Mouse (Mus musculus): Measurements from ENCODE around the gene Ttll12.
A peak's percentile ranks its signal among the peaks of the same experiment; 100 is the strongest.

Ttll12 gene

DNA sequence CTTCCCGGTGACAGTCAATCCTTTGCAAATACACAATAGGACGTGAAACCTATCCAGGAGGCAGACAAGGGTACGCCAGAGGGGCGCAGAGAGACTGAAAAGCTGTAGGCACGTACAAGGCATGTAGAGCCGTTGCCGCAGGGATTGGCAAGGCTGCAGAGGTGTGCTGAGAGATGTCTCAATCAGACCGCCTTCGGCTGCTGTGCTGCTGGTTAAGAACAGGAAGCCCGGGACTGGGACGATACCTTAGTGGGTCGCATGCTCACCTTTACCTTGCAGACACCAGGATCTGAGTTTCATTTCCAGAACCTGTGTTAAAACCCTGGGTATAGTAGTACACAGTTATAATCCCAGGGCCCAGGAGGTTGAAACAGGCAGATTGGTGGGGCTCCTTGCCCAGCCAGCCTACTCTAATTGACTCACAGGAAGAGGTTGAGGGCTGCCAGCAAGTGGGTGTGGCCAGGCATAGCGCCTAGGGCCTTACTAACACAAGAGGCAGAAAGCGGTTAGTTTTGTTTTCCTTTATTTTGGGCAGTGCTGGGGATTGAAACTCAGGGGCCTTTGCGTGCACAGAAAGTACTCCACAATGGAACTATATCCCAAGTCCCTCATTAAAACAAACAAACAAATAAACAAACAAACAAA is 32.2 kb downstream of the Ttll12 start:
- peak; percentile 87 to 93 for DNase-seq

DNA sequence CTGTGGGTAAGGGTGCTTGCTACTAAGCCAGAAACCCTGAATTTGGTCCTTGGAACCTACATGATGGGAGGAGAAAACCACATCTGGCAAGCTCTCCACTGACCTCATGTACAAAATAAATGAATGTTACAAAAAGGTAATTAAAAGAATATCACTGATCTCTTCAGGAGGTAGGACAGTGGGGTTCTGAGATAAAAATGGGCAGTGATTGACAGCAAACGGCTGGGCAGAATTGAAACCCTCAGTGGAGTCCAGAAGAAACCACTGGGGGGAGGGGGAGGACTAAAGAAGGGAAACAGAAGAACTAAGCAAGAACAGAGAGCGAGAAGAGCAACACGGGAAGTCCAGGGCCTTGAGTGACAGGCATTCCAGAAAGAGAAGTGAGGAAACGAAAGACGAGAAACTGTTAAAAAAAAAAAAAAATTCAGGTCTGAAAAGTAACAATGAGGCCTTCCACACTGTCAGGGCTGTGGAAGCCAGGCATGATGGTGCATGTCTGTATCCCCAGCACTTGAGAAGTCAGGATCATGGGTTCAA is 33.9 kb downstream of the Ttll12 start:
- no peak for DNase-seq

DNA sequence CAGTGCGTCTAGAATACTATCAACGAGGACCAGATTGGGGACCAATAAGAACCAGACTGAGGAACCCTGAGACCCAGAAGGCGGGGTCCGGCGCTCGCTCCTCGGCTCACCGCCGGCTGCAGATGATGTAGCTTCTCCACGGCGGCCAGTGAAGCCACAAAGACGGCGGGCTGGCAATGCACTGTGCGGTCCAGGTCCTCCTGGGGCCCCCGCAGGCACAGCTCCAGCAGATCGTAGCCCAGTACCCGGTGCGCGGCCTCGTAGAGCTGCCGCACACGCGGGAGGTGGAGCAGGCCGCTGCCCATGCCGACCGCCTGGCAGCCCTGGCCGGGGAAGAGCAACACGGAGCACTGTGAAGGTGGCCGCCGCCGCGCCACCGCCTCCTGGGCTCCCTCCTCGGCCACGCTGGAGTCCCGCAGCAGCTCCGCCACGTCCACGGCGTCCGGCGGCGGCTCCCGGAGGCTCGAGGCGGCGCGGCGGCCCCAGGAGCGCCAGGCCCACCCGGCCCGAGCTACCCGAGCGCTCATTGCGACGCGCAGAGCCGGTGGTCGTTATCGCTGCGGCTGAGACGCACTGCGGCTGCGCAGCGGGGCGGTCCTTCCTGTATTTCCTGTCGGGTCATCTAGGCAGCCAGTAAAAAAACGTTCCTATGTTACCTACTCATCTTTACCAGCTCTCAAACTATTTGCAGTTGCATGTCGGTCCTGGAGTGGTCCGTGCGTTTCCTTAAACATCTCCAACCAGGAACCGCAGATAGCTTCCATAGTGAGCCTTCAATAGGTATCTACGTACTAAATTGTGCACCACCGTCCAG is 39.6 kb downstream of the Ttll12 start:
- DNase-seq, result peak; percentile 90 to 93

DNA sequence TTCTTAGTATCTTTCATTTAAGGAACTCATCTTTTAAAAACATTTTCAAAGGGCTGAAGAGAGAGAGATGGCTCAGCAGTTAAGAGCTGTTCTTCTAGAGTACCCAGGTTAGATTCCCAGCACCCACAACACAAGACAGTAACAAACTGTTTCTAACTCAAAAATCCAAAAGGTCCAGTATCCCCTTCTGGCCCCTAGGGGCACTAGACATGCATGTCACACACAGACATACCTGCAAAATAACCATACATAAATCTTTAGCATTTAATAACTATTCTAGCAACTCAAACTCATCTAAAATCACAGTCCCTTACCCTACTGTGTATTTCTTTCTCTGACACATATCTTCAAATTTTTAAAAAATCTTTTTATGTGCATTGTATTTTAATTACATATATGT is 41.1 kb downstream of the Ttll12 start:
- DNase-seq, result no peak

DNA sequence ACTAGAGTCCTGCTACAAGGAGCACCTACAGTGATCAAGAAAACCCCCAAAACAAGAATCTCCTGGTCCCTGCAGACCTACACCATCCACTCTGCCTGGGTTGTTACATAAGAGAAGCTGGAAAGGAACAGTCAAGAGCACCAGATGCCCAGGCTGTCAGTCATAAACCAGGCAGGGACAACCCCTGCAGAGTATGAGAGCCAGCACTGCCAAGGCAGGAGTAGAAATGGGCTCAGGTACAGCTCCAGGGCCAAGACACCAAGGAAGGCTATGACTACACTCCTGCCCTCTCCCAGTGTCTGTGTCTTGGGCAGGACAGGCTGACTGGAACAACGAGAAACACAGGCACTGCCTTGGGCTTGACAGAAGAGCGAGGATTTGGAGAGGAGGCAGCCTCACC is 44.8 kb downstream of the Ttll12 start:
- no peak for DNase-seq

DNA sequence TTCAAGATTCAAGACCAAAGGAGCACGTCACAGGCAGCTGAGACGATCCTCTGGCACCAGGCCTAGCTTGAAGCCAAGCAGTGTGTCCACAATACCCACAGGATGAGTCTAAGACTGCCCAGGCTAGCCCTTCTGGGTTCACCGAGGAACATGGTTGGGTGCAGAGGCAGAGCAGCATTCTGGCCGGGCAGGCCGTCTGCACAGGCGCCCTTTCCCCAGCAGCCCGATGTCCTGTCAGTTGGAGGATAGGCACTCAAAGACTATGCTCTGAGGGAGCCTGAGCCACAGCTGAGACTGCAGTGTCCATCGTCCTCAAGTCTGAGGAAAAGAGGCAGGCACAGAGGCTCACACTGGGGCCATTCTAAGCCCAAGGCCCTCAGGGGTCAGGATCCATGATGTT is 47.8 kb downstream of the Ttll12 start:
- no peak for DNase-seq

DNA sequence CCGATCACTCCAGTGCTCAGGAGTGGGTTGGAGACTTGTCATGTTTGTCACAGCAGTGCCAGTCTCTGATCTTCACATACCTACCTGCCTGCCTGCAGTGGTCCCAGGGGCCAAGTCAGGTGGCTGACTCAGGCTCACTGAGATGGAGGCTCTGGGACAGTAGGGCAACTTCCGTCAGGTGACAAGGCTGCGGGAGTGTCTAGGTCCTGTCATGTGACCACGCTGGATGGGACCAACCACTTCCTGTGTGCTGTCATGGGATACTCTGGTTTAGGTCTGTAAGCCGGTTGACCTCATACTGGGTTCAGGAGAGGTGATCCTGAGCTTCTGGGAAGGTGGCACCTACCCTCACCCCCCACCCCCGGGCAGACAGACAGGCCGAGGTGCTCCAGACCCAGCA is 48.9 kb downstream of the Ttll12 start:
- no peak for DNase-seq

DNA sequence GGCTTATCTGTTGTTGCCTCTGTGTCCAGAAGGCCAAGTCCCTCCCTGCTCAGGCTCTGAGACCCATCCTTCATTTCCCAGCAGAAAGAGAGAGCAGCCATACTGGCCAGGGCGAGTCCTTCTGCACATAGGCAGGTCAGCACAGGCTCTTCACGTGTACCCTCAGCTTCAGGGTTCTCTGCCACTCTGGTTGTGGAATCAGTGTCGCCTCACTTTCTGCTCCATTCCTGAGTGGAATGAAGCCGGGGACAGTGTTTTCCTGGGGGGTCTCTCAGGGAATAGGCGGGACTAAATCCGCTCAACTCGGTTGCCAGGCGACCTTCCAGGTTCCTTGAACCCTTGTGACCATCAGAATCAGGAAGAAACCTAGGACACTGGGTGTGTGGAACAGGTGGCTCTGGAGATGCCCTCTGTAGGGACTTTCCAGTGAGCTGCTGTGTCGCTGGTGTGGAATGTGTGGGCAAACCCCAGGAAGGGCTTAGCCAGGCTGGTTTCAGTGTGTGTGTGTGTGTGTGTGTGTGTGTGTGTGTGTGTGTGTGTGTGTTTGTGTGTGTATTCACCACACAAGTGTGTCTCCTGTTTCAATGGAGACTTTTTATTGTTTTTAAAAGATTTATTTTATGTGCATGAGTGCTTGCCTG is 53.2 kb downstream of the Ttll12 start:
- DNase-seq, result peak in 1 of 2 experiments; percentile 42

DNA sequence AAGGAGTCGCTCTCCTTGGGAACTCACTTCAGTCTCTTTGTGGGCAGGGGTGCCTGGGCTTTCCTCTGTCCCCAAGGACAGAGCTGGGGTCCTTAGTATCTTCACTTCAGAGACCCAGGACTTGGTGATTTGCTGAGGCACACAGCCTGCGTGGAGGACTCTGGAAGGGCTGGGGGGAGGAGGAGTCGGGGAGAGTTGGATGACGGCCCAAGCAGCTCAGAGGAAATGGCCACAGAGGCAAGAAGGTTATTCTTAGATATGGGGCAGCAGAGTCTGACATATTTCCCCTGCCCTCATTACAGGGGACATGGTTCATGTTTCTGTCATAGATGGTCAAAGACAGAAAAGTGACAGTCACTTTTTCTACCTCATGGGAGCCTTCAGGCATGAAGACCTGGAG is 55.1 kb downstream of the Ttll12 start:
- DNase-seq, result peak; percentile 69 to 75

DNA sequence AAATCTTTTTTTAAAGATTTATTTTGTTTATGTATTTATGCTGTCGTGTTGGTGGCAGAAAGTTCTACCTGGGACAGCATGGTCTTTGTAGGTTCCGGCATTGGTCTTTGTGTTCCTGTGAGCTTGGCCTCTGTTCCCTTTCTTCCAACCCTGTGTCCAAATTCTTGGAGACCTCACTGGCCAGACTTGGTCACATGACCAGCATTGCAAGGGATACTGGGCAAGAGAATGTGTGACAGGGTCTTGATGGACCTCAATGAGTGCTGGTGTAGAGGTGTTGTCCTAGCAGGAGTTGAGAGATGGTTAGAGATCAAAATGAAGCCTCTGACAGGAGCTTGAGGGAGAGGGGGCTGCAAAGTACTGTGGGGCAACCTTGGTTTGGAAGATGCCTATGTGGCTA is 56.1 kb downstream of the Ttll12 start:
- DNase-seq, result no peak

DNA sequence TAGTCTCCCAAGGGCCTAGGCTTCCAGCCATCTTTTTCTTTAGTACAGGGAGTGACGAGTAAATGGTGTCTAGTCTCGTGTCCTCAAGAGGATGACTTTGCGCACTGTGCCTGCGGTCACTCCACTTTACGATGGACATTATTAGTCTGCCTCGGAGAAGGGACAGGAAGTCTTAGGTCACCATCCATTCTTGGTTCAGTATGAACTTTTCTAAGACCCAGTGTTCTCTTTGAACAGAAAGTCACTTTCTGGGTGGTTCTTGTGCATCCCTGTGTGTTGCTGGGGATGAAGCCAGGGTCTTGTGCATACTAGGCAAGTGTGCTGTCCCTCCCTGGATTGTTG is 59.1 kb downstream of the Ttll12 start:
- no peak for DNase-seq

DNA sequence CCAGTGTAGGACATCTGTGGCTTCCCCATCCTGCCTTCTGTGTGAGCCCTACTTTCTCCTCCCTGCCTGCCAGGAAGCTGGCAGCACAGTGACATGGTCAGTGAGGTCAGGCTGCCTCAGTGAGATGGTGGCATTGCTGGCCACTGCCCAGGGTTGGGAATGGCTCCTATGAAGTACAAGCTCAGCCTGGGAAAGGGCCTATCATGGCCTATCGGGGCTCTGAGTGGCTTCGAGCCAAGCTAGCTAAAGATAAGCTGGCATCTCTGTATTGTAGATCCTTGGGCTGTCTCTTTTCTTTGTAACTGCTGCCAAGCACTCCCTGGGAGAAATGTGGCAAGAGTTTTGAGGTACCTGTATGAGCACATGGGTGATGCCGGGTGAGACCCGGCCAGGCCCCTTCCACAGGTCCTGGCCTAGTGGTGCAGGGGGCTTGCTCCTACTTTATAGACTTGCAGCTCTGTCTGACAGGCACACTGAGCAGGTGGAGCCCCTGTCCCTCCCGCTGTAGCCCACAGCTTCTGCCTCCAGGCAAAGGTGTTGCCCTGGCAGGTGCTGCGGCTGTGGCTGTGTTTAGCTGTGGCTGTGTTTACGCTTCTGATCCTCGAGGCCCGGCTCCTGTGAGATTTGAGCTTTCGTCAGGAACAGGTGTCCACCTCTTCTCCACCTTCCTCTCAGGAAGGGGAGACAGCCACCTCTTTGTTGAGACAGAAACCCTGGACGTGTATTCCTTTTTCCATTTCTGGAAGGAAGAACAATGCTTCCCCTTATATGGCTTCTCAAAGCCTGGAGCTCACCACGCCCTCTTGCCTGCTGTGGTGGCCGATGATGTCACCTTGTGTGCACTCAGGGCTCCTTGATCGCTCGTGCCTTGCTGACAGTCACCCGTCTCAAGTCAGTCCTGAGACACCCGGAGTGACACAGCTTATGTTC is 59.7 kb downstream of the Ttll12 start:
- DNase-seq, result peak; percentile 55

DNA sequence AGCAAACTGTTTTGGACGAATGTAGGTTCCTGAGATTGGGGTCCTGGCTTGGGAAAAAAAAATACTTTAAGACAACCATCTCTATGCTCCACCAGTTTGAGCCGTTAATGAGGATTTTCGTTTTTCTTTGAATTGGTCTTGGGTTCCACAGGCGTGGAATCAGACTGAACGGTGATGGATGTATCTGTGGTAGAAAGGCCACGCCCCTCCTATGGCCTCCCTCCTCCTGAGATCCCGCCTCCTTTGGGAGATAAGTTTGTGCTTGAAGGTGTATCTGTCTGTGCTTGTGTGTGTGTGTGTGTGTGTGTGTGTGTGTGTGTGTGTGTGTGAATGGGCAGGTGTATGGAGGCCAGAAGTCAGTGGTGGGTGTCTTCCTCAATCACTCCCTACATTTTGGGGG is 62.4 kb downstream of the Ttll12 start:
- DNase-seq, result no peak

DNA sequence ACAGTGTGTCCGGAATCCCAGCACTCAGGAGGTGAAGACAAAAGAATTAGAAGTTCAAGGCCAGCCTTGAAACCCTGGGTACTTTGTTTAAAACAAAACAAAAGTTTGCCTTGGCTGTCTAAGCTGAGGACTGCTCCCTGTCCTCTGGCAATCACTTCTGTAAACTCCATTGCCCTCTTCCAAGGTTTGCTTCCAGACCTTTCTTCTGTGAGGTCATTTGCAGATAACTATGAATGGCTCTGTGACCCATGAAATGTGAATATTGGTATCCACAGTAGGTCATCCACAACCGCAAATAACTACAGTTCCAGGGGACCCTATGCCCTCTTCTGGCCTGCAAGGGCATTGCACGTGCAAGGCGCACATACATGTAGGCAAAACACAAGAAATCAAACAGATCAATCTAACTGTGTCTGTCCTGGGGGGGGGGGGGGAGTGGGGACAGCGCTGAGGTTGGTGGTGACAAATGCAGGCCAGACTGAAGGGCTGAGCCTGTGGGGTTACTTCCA is 62.9 kb downstream of the Ttll12 start:
- DNase-seq, result peak in 1 of 2 experiments; percentile 30

DNA sequence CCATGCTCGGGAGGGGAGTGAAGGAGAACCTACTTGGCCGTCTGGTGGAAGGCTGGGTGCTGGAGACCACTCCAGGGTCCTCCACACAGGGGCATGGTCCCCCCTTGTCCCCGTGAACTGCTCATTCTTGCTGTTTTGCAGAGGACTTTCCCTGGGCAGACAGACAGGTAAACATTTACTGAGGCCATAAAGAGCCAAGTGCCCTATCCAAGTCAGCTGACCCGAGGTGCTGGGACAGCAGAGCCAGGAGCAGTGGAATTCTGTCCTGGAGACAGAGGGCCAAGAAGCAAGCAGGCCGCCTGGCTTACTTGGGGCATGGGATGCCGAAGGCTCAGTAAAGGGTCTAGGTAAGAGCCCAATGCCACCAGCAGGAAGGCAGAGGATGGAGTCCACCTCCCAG is 64.3 kb downstream of the Ttll12 start:
- no peak for DNase-seq

DNA sequence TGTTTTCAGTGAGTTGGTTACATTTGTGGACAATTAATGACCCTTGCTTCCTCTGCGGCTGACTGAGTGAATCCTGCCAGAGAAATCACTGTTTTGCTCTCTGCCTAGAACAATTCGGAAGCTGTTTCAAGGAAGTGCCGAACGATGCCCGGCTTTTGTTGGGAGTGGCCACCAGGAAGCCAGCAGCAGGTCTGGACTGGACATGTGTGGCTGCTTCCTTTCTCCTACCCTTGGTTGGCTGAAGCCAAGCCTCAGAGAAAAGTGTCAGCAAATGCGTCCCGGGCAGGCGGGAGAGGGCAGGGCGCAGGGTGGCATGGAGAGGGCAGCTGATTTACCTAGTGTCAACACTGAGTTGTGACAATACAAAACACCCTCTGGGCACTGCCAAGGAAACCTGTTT is 64.7 kb downstream of the Ttll12 start:
- DNase-seq, result peak; percentile 74 to 87

DNA sequence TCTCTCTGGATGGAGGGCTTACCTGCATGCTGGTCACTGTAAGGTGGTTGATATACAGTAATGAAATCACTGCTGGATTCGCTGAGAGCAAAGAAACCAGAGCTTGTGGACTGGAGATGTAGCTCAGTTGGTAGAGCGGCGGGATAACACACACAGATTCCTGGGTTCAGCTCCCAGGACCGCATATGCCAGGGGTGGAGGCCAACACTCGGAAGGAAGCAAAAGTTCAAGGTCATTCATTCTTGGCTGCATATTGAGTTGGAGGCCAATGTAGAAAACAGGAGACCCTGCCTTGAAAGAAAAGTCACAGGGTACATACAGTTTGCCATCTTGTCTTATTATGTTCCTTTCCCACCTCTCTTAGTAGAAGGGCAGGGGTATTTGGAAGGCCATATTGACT is 65.2 kb downstream of the Ttll12 start:
- peak; percentile 47 to 55 for DNase-seq

DNA sequence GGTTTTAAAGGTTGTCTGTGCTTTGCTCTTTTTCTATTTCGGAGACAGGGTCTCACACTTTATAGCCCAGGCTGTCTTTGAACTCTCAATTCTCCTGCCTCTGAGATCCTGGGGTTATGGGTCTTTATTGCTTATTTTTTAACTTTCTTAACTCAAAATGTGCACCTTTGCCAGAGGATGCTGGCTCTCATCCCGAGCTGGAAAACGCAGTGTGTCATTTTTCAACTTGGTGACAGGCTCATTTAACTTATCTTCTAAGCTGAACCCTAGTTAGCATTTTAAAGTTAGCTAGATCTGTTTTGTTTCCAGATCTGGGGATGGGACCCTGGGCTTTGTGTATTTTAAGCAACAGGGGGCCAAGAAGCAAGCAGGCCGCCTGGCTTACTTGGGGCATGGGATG is 66.1 kb downstream of the Ttll12 start:
- no peak for DNase-seq

DNA sequence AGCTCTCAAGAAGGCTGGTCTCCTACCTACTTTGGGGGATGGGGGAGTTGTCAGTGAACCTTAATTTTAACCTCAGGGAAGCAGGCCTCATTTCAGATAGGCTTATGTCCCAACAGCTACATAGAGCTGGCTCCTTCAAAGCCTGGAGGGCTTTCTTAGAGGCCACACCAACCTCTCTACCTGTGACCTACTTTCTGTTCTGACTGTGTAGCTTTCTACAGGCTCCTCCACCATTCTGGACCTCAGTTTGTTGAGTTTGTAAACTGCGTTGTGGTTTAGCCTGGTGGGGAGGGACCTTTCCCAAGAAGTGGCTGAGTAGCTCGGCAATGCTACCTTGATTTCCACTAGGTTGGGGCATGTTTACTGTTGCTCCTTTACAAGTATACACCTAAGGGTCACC is 67.2 kb downstream of the Ttll12 start:
- DNase-seq, result no peak

DNA sequence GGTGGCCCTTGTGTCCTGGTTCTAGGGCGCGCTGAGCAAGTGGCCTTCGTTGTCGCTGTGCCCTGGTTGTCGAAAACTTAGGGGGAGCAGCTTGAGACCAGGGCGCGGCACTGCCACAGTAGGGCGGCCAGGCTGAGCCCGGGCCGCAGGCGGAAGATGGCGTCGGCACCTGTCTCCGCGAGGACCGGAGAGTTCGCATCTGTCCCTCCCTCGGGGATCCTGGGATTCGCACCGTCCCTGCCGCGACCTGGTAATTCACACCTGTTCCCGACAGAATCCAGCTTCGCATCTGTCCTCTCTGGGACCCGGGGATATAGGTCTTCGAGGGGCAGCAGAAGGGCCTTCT is 67.9 kb downstream of the Ttll12 start:
- DNase-seq, result no peak

DNA sequence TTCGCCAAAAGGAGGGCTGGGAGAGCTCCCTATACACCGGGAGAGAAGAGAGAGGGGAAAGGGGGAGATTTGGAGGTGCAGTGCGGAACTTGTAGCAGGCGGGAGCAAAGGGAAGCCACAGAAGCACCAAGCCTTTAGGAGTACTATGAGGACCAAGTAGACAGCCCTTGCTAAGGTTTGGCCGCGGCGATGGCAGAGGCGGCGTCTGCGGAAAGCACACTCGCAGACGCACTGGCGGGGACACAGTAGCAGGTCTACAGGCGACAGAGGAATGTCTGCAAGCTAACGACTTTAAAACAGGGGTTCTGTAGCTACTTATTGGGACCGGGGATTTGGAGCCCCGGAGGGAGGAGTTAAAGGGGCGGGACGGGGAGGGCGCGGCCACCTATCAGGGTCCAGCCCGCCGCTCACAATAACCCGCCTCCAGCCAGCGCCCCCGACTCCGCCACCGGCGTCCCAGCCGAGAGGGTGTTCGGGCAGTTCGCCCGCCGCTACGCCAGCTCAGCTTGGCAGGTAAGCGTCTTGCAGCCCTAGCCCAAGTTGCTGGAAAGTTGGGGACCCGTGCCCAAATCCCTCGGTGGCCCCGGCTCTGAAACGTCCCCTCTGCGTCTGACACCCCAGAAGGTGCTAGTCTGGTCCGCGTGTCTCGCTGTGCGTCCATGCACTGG is 68.4 kb downstream of the Ttll12 start, which contains the start of gene Bik:
Gene Bik, plus strand, starts transcription at position 439 of the 668 bp plus-strand sequence.
- DNase-seq, result peak; percentile 72 to 79

Data from lung, postnatal 4 days (tissue).